Mouse (Mus musculus) CH12.LX (cell line): ENCODE data around the gene 1700031F05Rik. TPM values are rescaled to one million over a fixed set of nuclear protein-coding genes. Genes with fewer than 3 reads are reported as not detected.

Experiments used
- DNase-seq: peaks from one replicate; pipeline ENCODE4 v3.0.0-alpha.2; 2013; ENCODE audit errors: extremely low read depth
- H3K27ac ChIP-seq: 2 replicates; pipeline ENCODE4 v1.5.1; 2012; ENCODE audit warnings: low read depth, mild to moderate bottlenecking, control low read depth, moderate library complexity; ENCODE audit not compliant: insufficient read depth
- H3K27me3 ChIP-seq: replicated peaks from 2 replicates; pipeline ENCODE3; 2012; ENCODE audit warnings: inconsistent platforms
- H3K36me3 ChIP-seq, 2 experiments: replicated peaks in 1 of 2; 2 replicates each; pipeline versions ENCODE3 to v1.6.1; 2012; ENCODE audit warnings: inconsistent platforms in 1 of 2, low read length in 1 of 2, mild to moderate bottlenecking in 1 of 2, mixed read lengths in 1 of 2, moderate library complexity in 1 of 2; ENCODE audit not compliant: control insufficient read depth in 1 of 2, insufficient read depth in 1 of 2
- H3K4me1 ChIP-seq, 2 experiments: 2 replicates each; pipeline ENCODE4 v1.6.1; 2012; ENCODE audit warnings: inconsistent platforms in 1 of 2, moderate library complexity in 1 of 2; ENCODE audit not compliant: insufficient read depth in 2 of 2, control insufficient read depth in 1 of 2
- H3K4me2 ChIP-seq: 2 replicates; pipeline ENCODE4 v1.6.1; 2012; ENCODE audit warnings: low read depth, mild to moderate bottlenecking, control low read depth; ENCODE audit not compliant: poor library complexity, insufficient read depth, severe bottlenecking
- H3K4me3 ChIP-seq, 3 experiments: fragments of 150-350 bp in 1 of 3; sonication (generic) in 1 of 3; replicated peaks in 1 of 3; 2 replicates each; pipeline versions ENCODE3 to v1.5.1; 2011 to 2012; ENCODE audit warnings: low read depth in 2 of 3, low read length in 2 of 3, mild to moderate bottlenecking in 2 of 3, moderate library complexity in 2 of 3, control low read depth in 1 of 3, improper control_type of control experiment in 1 of 3, inconsistent platforms in 1 of 3, mixed read lengths in 1 of 3; ENCODE audit not compliant: poor library complexity in 1 of 3
- H3K79me2 ChIP-seq: replicated peaks from 2 replicates; pipeline ENCODE4 v1.6.1; 2012; ENCODE audit warnings: mild to moderate bottlenecking, moderate library complexity; ENCODE audit not compliant: control insufficient read depth, poor library complexity, insufficient read depth, severe bottlenecking; ENCODE audit errors: extremely low read depth
- H3K9ac ChIP-seq: 2 replicates; pipeline ENCODE4 v1.6.1; 2012; ENCODE audit warnings: low read depth, mild to moderate bottlenecking, control low read depth, moderate library complexity; ENCODE audit not compliant: insufficient read depth
- H3K9me3 ChIP-seq: replicated peaks from 2 replicates; pipeline ENCODE3; 2012; ENCODE audit warnings: low read length, inconsistent platforms, mixed read lengths
- ELF1 ChIP-seq: IDR thresholded peaks from 2 replicates; pipeline ENCODE4 v1.6.1; 2014; ENCODE audit warnings: low read depth, mild to moderate bottlenecking, inconsistent platforms, low read length, improper control_type of control experiment
- GABPA ChIP-seq: IDR thresholded peaks from 2 replicates; pipeline ENCODE4 v1.6.1; 2012; ENCODE audit warnings: low read depth, low read length, improper control_type of control experiment, inconsistent platforms; ENCODE audit not compliant: insufficient replicate concordance
- KAT2A ChIP-seq: IDR thresholded peaks from 2 replicates; pipeline ENCODE4 v1.6.1; 2012; ENCODE audit warnings: low read length, improper control_type of control experiment, inconsistent platforms; ENCODE audit not compliant: insufficient replicate concordance
- MAX ChIP-seq: IDR thresholded peaks from 2 replicates; pipeline ENCODE4 v1.6.1; 2011; ENCODE audit warnings: low read length, improper control_type of control experiment
- MEF2A ChIP-seq: IDR thresholded peaks from 2 replicates; pipeline ENCODE4 v1.6.1; 2014; ENCODE audit warnings: low read depth, mild to moderate bottlenecking, inconsistent platforms, low read length, improper control_type of control experiment, borderline replicate concordance
- TCF12 ChIP-seq: IDR thresholded peaks from 2 replicates; pipeline ENCODE4 v1.6.1; 2014; ENCODE audit warnings: low read depth, mild to moderate bottlenecking, inconsistent platforms, low read length, improper control_type of control experiment
- ZKSCAN1 ChIP-seq: IDR thresholded peaks from 2 replicates; pipeline ENCODE4 v1.6.1; 2012; ENCODE audit warnings: low read depth, inconsistent platforms, low read length, improper control_type of control experiment, borderline replicate concordance
- ZNF384 ChIP-seq: IDR thresholded peaks from 2 replicates; pipeline ENCODE4 v1.6.1; 2012; ENCODE audit warnings: low read depth, low read length, improper control_type of control experiment, inconsistent platforms
- dilution Hi-C: fragments of 300-500 bp; cut with MboI; formaldehyde crosslinking; loops from 2 replicates; pipeline ENCODE4 v1.14.3; 2020; ENCODE audit warnings: low sequenced_read_pairs; ENCODE audit not compliant: extremely low pct_unique_long_range_greater_than_20kb, extremely low pct_ligation_motif_present
- in situ Hi-C: fragments of 300-500 bp; cut with MboI; formaldehyde crosslinking; loops from 3 replicates; pipeline ENCODE4 v1.14.3; 2019; ENCODE audit warnings: low sequenced_read_pairs, low pct_ligation_motif_present, low pct_unique_long_range_greater_than_20kb, mixed read lengths
- polyA plus RNA-seq: library from polyadenylated mRNA; unstranded; fragments of >175 nt; gene quantifications from 2 replicates; pipeline ENCODE4 v1.2.1, GENCODE M21; 2012; ENCODE audit warnings: low read depth; ENCODE audit not compliant: insufficient read length
- total RNA-seq, 2 experiments: library from RNA; depleted of rRNA; stranded (reverse); fragments of 300-350 nt in 1 of 2; fragments of >200 nt in 1 of 2; gene quantifications; 2 replicates each; pipeline ENCODE4 v1.2.3; 2012 to 2014

1700031F05Rik gene
- total and polyA plus RNA-seq, 3 experiments, result not detected

- in situ Hi-C loops, result no loop called here
- no peak overlapping the region for H3K27ac ChIP-seq
- H3K4me1 ChIP-seq, result no peaks in the 10 kb centered on the region
- H3K36me3 ChIP-seq, result no peaks in the 10 kb centered on the region
- no peaks in the 10 kb centered on the region for H3K9me3 ChIP-seq
- no peak for DNase-seq
- H3K27me3 ChIP-seq, result no peaks in the 10 kb centered on the region
- TF ChIP-seq MEF2A (no peak), MAX (no peak), TCF12 (no peak), GABPA (no peak), ZKSCAN1 (no peak), ZNF384 (no peak), KAT2A (no peak), ELF1 (no peak)
- TF ChIP-seq, all 38 proteins: peak for 0
- H3K4me2 ChIP-seq, result no peak overlapping the region
- H3K79me2 ChIP-seq, result no peaks in the 10 kb centered on the region
- no peak overlapping the region for H3K9ac ChIP-seq
- dilution Hi-C loops, result no loop called here
- no peak overlapping the region for H3K4me3 ChIP-seq
These were observed 55.5 kb downstream of the 1700031F05Rik start for GRCm38 (mm10) chrX:102812311-102812710.

Other genes with a start within 250 kb of the 1700031F05Rik start
- gene Phka1, start 223.7 kb downstream of the 1700031F05Rik start, total RNA-seq (2012; rRNA removed), result 3.3 and 3.9 TPM in 2 replicates
- 2.1 TPM in 2 replicates for gene Phka1, start 223.7 kb downstream of the 1700031F05Rik start, total RNA-seq (2014; rRNA removed)
- 2.2 and 2.3 TPM in 2 replicates for gene Phka1, start 223.7 kb downstream of the 1700031F05Rik start, polyA plus RNA-seq
- not detected in 2 replicates for gene Gm3880, start 181.0 kb downstream of the 1700031F05Rik start, total RNA-seq (2012; rRNA removed)
- not detected in 2 replicates for gene Gm3880, start 181.0 kb downstream of the 1700031F05Rik start, total RNA-seq (2014; rRNA removed)
- gene Gm3880, start 181.0 kb downstream of the 1700031F05Rik start, polyA plus RNA-seq, result not detected in 2 replicates
- gene Gm9112, start 160.3 kb downstream of the 1700031F05Rik start, total RNA-seq (2012; rRNA removed), result not detected in 2 replicates
- not detected in 2 replicates for gene Gm9112, start 160.3 kb downstream of the 1700031F05Rik start, total RNA-seq (2014; rRNA removed)
- gene Gm9112, start 160.3 kb downstream of the 1700031F05Rik start, polyA plus RNA-seq, result not detected in 2 replicates
- not detected in 2 replicates for gene Dmrtc1b, start 160.1 kb downstream of the 1700031F05Rik start, total RNA-seq (2012; rRNA removed)
- gene Dmrtc1b, start 160.1 kb downstream of the 1700031F05Rik start, total RNA-seq (2014; rRNA removed), result not detected in 2 replicates
- not detected in 2 replicates for gene Dmrtc1b, start 160.1 kb downstream of the 1700031F05Rik start, polyA plus RNA-seq
- gene Dmrtc1c1, start 65.0 kb downstream of the 1700031F05Rik start, total RNA-seq (2012; rRNA removed), result not detected in 2 replicates
- not detected in 2 replicates for gene Dmrtc1c1, start 65.0 kb downstream of the 1700031F05Rik start, total RNA-seq (2014; rRNA removed)
- gene Dmrtc1c1, start 65.0 kb downstream of the 1700031F05Rik start, polyA plus RNA-seq, result not detected in 2 replicates
- gene Dmrtc1c2, start 13.4 kb downstream of the 1700031F05Rik start, total RNA-seq (2012; rRNA removed), result not detected in 2 replicates
- gene Dmrtc1c2, start 13.4 kb downstream of the 1700031F05Rik start, total RNA-seq (2014; rRNA removed), result not detected in 2 replicates
- not detected in 2 replicates for gene Dmrtc1c2, start 13.4 kb downstream of the 1700031F05Rik start, polyA plus RNA-seq
- gene Dmrtc1a, start 40.7 kb upstream of the 1700031F05Rik start, total RNA-seq (2012; rRNA removed), result not detected in 2 replicates
- not detected in 2 replicates for gene Dmrtc1a, start 40.7 kb upstream of the 1700031F05Rik start, total RNA-seq (2014; rRNA removed)
- not detected in 2 replicates for gene Dmrtc1a, start 40.7 kb upstream of the 1700031F05Rik start, polyA plus RNA-seq
- gene 1700011M02Rik, start 40.9 kb upstream of the 1700031F05Rik start, total RNA-seq (2012; rRNA removed), result not detected in 2 replicates
- not detected in 2 replicates for gene 1700011M02Rik, start 40.9 kb upstream of the 1700031F05Rik start, total RNA-seq (2014; rRNA removed)
- not detected in 2 replicates for gene 1700011M02Rik, start 40.9 kb upstream of the 1700031F05Rik start, polyA plus RNA-seq
- gene 1700018G05Rik, start 60.4 kb upstream of the 1700031F05Rik start, total RNA-seq (2012; rRNA removed), result not detected in 2 replicates
- gene 1700018G05Rik, start 60.4 kb upstream of the 1700031F05Rik start, total RNA-seq (2014; rRNA removed), result not detected in 2 replicates
- not detected in 2 replicates for gene 1700018G05Rik, start 60.4 kb upstream of the 1700031F05Rik start, polyA plus RNA-seq